Mouse (Mus musculus) gastrocnemius, adult 2 months (tissue): Measurements from ENCODE around the gene Ccdc9. TPM values are rescaled to one million over a fixed set of nuclear protein-coding genes. Genes with fewer than 3 reads are reported as not detected.

Source experiments
- DNase-seq: peaks from one replicate; pipeline ENCODE4 v3.0.0; 2022
- H3K27ac ChIP-seq: fragments of 200-600 bp; 2 replicates; pipeline ENCODE4 v1.8.1; 2022; ENCODE audit warnings: mild to moderate bottlenecking
- H3K4me3 ChIP-seq: fragments of 200-600 bp; 2 replicates; pipeline ENCODE4 v1.8.1; 2022; ENCODE audit warnings: mild to moderate bottlenecking, moderate library complexity
- CTCF ChIP-seq: fragments of 200-600 bp; IDR thresholded peaks from 2 replicates; pipeline ENCODE4 v1.8.1; 2022; ENCODE audit warnings: antibody characterized with exemption, mild to moderate bottlenecking, moderate library complexity
- intact Hi-C: fragments of 180-260 bp; cut with DNase I; formaldehyde crosslinking; loops from one replicate; pipeline ENCODE4 v1.15.1; 2025
- total RNA-seq, 2 experiments: library from RNA; stranded (reverse); gene quantifications; 2 replicates each; pipeline ENCODE4 v1.2.3; 2021

Ccdc9 gene
- total RNA-seq, 2 experiments from 2014 or later = 41.0 to 42.1 TPM

- H3K4me3 ChIP-seq = no peak overlapping the region
- intact Hi-C loops = loop anchor here (5.0 to 10.0 kb wide), 2 partner anchors 167 to 320 kb away; no protein-coding TSS in a partner anchor
- TF ChIP-seq CTCF = no peak
These were observed 11.0 kb upstream of the Ccdc9 start for GRCm38 (mm10) chr7:16297616-16298015.

GRCm38 (mm10) chr7:16296766-16297390 is 10.3 kb upstream of the Ccdc9 start:
- peak overlapping the region; percentile 69 for H3K4me3 ChIP-seq
- H3K27ac ChIP-seq = peak overlapping the region; percentile 95
- intact Hi-C loops = loop anchor here (5.0 to 10.0 kb wide), 2 partner anchors 168 to 320 kb away; no protein-coding TSS in a partner anchor
- DNase-seq = peak; percentile 93
- TF ChIP-seq CTCF = peak; percentile 38

More at GRCm38 (mm10) chr7:16297616-16298015, 11.0 kb upstream of the Ccdc9 start:
- DNase-seq = no peak
- peak overlapping the region; percentile 95 for H3K27ac ChIP-seq

GRCm38 (mm10) chr7:16296146-16296545 is 9.6 kb upstream of the Ccdc9 start:
- no peak for TF ChIP-seq CTCF
- Histone ChIP-seq H3K27ac (peak overlapping the region; percentile 95), H3K4me3 (peak overlapping the region; percentile 69; the same call in 1 of the 2 replicates)
- intact Hi-C loops = loop anchor here (5.0 to 10.0 kb wide), 2 partner anchors 169 to 321 kb away; no protein-coding TSS in a partner anchor
- no peak for DNase-seq

GRCm38 (mm10) chr7:16295321-16295900 is 8.8 kb upstream of the Ccdc9 start:
- intact Hi-C loops = loop anchor here (1.0 to 10.0 kb wide), 3 partner anchors 18 to 322 kb away; no protein-coding TSS in a partner anchor
- Histone ChIP-seq H3K27ac (peak overlapping the region; percentile 95), H3K4me3 (peak overlapping the region; percentile 80)
- no peak for TF ChIP-seq CTCF
- peak; percentile 93 for DNase-seq

GRCm38 (mm10) chr7:16294837-16295236 is 8.2 kb upstream of the Ccdc9 start:
- TF ChIP-seq CTCF = peak; percentile 93
- H3K4me3 ChIP-seq = peak overlapping the region; percentile 80
- intact Hi-C loops = loop anchor here (1.0 to 10.0 kb wide), 5 partner anchors 18 to 322 kb away; no protein-coding TSS in a partner anchor
- DNase-seq = peak; percentile 95
- H3K27ac ChIP-seq = peak overlapping the region; percentile 95

GRCm38 (mm10) chr7:16294346-16294745 is 7.8 kb upstream of the Ccdc9 start:
- no peak for DNase-seq
- peak overlapping the region; percentile 95 for H3K27ac ChIP-seq

GRCm38 (mm10) chr7:16287791-16288190 is 1.2 kb upstream of the Ccdc9 start:
- DNase-seq = no peak
- no peak for TF ChIP-seq CTCF
- H3K4me3 ChIP-seq = no peak overlapping the region
- H3K27ac ChIP-seq = no peak overlapping the region
- intact Hi-C loops = no loop called here

More at GRCm38 (mm10) chr7:16294346-16294745, 7.8 kb upstream of the Ccdc9 start:
- H3K4me3 ChIP-seq = peak overlapping the region; percentile 80; the same call in 1 of the 2 replicates
- TF ChIP-seq CTCF = no peak
- intact Hi-C loops = loop anchor here (1.0 to 10.0 kb wide), 3 partner anchors 32 to 170 kb away; no protein-coding TSS in a partner anchor

GRCm38 (mm10) chr7:16287016-16287415 is 421 bp upstream of the Ccdc9 start:
- intact Hi-C loops = no loop called here
- Histone ChIP-seq H3K27ac (peak overlapping the region; percentile 99), H3K4me3 (peak overlapping the region; percentile 83)
- TF ChIP-seq CTCF = no peak
- no peak for DNase-seq

- DNase-seq = peak; percentile 84
- no peak for TF ChIP-seq CTCF
- intact Hi-C loops = no loop called here
- peak overlapping the region; percentile 99 for H3K27ac ChIP-seq
- peak overlapping the region; percentile 83 for H3K4me3 ChIP-seq
These were observed 1.1 kb downstream of the Ccdc9 start for GRCm38 (mm10) chr7:16285450-16286025.

- intact Hi-C loops = no loop called here
- Histone ChIP-seq H3K27ac (peak overlapping the region; percentile 99), H3K4me3 (peak overlapping the region; percentile 83)
- no peak for TF ChIP-seq CTCF
- DNase-seq = no peak
These were observed 1.7 kb downstream of the Ccdc9 start for GRCm38 (mm10) chr7:16284904-16285303.

GRCm38 (mm10) chr7:16284001-16284400 is 2.6 kb downstream of the Ccdc9 start:
- DNase-seq = no peak
- intact Hi-C loops = no loop called here
- Histone ChIP-seq H3K4me3 (no peak overlapping the region), H3K27ac (no peak overlapping the region)
- no peak for TF ChIP-seq CTCF

- Histone ChIP-seq H3K4me3 (no peak overlapping the region), H3K27ac (no peak overlapping the region)
- intact Hi-C loops = no loop called here
- DNase-seq = no peak
- TF ChIP-seq CTCF = no peak
These were observed 4.3 kb downstream of the Ccdc9 start for GRCm38 (mm10) chr7:16282334-16282733.

GRCm38 (mm10) chr7:16280721-16281120 is 5.9 kb downstream of the Ccdc9 start:
- Histone ChIP-seq H3K4me3 (no peak overlapping the region), H3K27ac (no peak overlapping the region)
- no peak for DNase-seq
- intact Hi-C loops = no loop called here
- TF ChIP-seq CTCF = no peak
